Mouse (Mus musculus) bone marrow macrophage, adult 2 months (primary cell): ENCODE data around the gene Krtap14. TPM values are rescaled to one million over a fixed set of nuclear protein-coding genes. Genes with fewer than 3 reads are reported as not detected.

Experiments
- H3K27ac ChIP-seq: 2 replicates; pipeline ENCODE4 v1.5.1; 2012; ENCODE audit warnings: low read depth, low read length; ENCODE audit not compliant: insufficient read depth
- H3K4me1 ChIP-seq: 2 replicates; pipeline ENCODE4 v1.6.1; 2012; ENCODE audit warnings: low read length; ENCODE audit not compliant: control insufficient read depth, insufficient read depth
- H3K4me3 ChIP-seq: 2 replicates; pipeline ENCODE4 v1.5.1; 2012; ENCODE audit warnings: mild to moderate bottlenecking, low read length, moderate library complexity; ENCODE audit not compliant: insufficient read depth
- CTCF ChIP-seq: IDR thresholded peaks from 2 replicates; pipeline ENCODE4 v1.5.1; 2012; ENCODE audit warnings: low read depth, mild to moderate bottlenecking, low read length, moderate library complexity
- POLR2A ChIP-seq: IDR thresholded peaks from 2 replicates; pipeline ENCODE4 v1.6.1; 2012; ENCODE audit warnings: mild to moderate bottlenecking, low read depth, low read length, borderline replicate concordance
- polyA plus RNA-seq: library from polyadenylated mRNA; stranded (reverse); fragments of >200 nt; gene quantifications from 2 replicates; pipeline ENCODE4 v1.2.4, GENCODE M21; 2012; ENCODE audit not compliant: missing spikeins, insufficient read depth, insufficient read length

The Krtap14 gene
- polyA plus RNA-seq, 1 experiment: not detected

DNA sequence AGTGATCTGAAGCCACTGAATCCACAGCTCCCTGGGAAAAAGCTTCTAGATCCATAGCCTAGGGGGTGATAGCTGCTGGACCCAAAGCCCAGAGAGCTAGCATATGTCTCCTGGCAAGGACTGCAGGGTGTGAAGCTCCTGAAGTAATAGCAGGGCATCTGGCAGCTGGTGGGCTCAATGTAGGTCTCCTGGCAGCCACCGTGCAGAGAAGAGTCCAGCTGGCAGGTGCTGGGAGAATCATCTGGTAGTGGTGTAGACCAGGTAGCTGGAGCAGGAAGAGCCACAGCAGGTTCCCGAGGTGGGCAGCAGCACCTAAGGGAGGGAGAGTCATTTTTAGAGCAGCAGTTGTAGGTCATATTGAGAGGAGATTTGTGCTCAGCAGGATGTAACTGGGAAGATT lies 14.1 kb downstream of the Krtap14 start, which contains the start of gene Gm20741:
Gene Gm20741, minus strand, starts transcription at position 394 of the 400 bp plus-strand sequence.
- no peak within 1 kb of the TSS for H3K27ac ChIP-seq
- no peak for TF ChIP-seq CTCF
- H3K4me3 ChIP-seq: no peak within 1 kb of the TSS
- no peaks in the 10 kb centered on the region for H3K4me1 ChIP-seq

DNA sequence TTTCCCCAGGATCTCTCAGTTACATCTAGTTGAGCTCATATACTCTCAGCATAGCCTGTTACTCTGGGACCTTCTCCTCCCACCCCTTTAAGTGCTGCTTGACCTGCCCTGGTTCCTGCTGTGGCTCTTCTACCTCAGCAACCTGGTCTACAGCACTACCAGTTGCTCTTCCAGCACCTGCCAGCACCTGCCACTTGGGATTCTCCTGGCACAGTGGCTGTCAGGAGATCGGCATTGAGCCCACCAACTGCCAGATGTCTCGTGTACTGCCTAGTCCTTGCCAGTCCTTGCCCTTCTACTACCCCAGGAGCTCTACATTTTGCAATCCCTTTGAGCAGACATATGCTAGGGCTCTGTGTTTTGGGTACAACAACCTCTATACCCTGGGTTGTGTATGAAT lies 39.2 kb downstream of the Krtap14 start:
- no peaks in the 10 kb centered on the region for H3K4me1 ChIP-seq
- no peak for TF ChIP-seq POLR2A
- TF ChIP-seq CTCF: no peak
- no peak overlapping the region for H3K27ac ChIP-seq
- no peak overlapping the region for H3K4me3 ChIP-seq

DNA sequence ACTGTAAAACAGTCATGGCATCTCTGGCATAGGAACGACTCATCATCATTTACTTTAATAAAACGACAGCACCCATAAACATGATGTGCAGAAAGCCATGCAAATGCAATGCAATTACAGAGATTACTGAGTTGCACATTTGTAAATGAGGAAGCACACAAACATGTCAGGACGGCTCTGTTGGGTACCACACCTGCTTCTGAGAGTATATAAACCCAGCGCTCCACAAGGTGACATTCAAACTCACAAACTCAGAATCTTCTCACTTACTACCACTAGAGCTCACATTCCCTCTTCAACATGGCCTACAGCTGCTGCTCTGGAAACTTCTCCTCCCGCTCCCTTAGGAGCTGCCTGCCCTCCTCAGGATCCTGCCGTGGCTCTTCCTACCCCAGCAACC lies 48.3 kb downstream of the Krtap14 start, which contains the start of gene Gm5965:
Gene Gm5965, plus strand, starts transcription at position 301 of the 400 bp plus-strand sequence.
- TF ChIP-seq POLR2A (no peak), CTCF (no peak)
- Histone ChIP-seq H3K4me1 (no peaks in the 10 kb centered on the region), H3K27ac (no peak within 1 kb of the TSS), H3K4me3 (no peak within 1 kb of the TSS)

DNA sequence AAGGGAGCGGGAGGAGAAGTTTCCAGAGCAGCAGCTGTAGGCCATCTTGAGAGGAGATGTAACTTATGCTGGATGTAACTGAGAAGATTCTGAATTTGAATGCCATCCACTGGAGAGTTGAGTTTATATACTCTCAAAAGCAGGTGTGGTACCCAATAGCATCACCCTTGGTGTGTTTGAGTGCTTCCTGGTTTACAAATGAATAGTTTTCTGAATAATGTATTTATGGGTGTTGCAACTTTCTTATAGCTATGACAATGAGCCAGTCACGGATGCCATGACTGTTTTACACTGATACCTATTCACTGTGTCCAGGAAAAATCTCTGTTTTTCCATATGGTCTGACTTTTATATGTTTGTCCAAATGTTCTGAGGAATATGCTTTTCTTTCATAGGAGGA lies 51.8 kb downstream of the Krtap14 start, which contains the start of gene 2310057N15Rik:
Gene 2310057N15Rik, minus strand, starts transcription at position 101 of the 400 bp plus-strand sequence.
- TF ChIP-seq CTCF: no peak
- no peak for TF ChIP-seq POLR2A
- no peak within 1 kb of the TSS for H3K27ac ChIP-seq
- H3K4me1 ChIP-seq: no peaks in the 10 kb centered on the region
- H3K4me3 ChIP-seq: no peak within 1 kb of the TSS

Other genes with a start within 250 kb of the Krtap14 start
- not detected in 2 replicates for gene Krtap24-1, start 213.9 kb downstream of the Krtap14 start, polyA plus RNA-seq
- not detected in 2 replicates for gene 2310079G19Rik, start 198.5 kb downstream of the Krtap14 start, polyA plus RNA-seq
- gene Krtap26-1, start 178.3 kb downstream of the Krtap14 start, polyA plus RNA-seq: not detected in 2 replicates
- gene Krtap27-1, start 154.5 kb downstream of the Krtap14 start, polyA plus RNA-seq: not detected in 2 replicates
- not detected in 2 replicates for gene 2310061N02Rik, start 118.2 kb downstream of the Krtap14 start, polyA plus RNA-seq
- not detected in 2 replicates for gene Krtap13-1, start 97.3 kb downstream of the Krtap14 start, polyA plus RNA-seq
- not detected in 2 replicates for gene Krtap13, start 74.5 kb downstream of the Krtap14 start, polyA plus RNA-seq
- gene 2310034C09Rik, start 67.3 kb downstream of the Krtap14 start, polyA plus RNA-seq: not detected in 2 replicates
- gene 2310057N15Rik, start 51.9 kb downstream of the Krtap14 start, polyA plus RNA-seq: not detected in 2 replicates
- not detected in 2 replicates for gene Gm5965, start 48.2 kb downstream of the Krtap14 start, polyA plus RNA-seq
- not detected in 2 replicates for gene Gm20741, start 13.9 kb downstream of the Krtap14 start, polyA plus RNA-seq
- gene Krtap15, start 5.9 kb downstream of the Krtap14 start, polyA plus RNA-seq: not detected in 2 replicates
- gene Krtap19-1, start 43.3 kb upstream of the Krtap14 start, polyA plus RNA-seq: not detected in 2 replicates
- not detected in 2 replicates for gene Krtap19-2, start 48.1 kb upstream of the Krtap14 start, polyA plus RNA-seq
- gene Krtap19-3, start 51.9 kb upstream of the Krtap14 start, polyA plus RNA-seq: not detected in 2 replicates
- not detected in 2 replicates for gene Krtap19-4, start 58.9 kb upstream of the Krtap14 start, polyA plus RNA-seq
- gene Krtap19-5, start 70.3 kb upstream of the Krtap14 start, polyA plus RNA-seq: not detected in 2 replicates
- not detected in 2 replicates for gene Krtap19-9b, start 106.1 kb upstream of the Krtap14 start, polyA plus RNA-seq
- not detected in 2 replicates for gene Krtap16-3, start 136.7 kb upstream of the Krtap14 start, polyA plus RNA-seq
- gene Krtap22-2, start 184.6 kb upstream of the Krtap14 start, polyA plus RNA-seq: not detected in 2 replicates
- not detected in 2 replicates for gene Gm10229, start 189.1 kb upstream of the Krtap14 start, polyA plus RNA-seq
- gene Krtap6-1, start 205.6 kb upstream of the Krtap14 start, polyA plus RNA-seq: not detected in 2 replicates
- not detected in 2 replicates for gene Gm10228, start 215.3 kb upstream of the Krtap14 start, polyA plus RNA-seq
- not detected in 2 replicates for gene Krtap6-5, start 221.7 kb upstream of the Krtap14 start, polyA plus RNA-seq
- not detected in 2 replicates for gene 1110025L11Rik, start 237.9 kb upstream of the Krtap14 start, polyA plus RNA-seq